Mouse (Mus musculus): ENCODE data around the gene Itga9. TPM values are rescaled to one million over a fixed set of nuclear protein-coding genes. Genes with fewer than 3 reads are reported as not detected.

Gene Itga9
- polyA plus RNA-seq, 1 experiment from 2014 or later = 31.9 TPM

DNA sequence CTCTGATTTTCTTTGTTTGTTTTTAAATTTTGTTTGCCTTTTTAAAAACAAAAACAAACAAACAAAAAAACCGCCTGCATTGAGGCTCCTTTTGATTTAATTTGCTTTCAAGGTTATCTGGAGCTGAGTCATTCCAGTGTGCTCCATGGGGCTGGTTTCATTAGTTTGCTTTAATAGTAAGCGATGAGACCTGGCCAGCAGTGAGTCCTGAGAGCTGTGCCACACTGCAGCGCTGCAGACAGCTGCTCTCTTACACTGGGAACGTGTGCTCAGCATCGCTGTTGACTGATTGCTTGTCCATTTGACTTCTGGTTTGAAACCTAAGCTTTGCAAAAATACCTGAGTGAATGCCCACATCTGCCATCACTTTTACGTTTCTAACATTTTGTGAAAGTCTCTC is 26.1 kb upstream of the Itga9 start:
- Histone ChIP-seq H3K4me1 (ENCODE audit: control insufficient read depth, insufficient read depth, low read length) (no peaks in the 10 kb centered on the region), H3K27me3 (ENCODE audit: control insufficient read depth, insufficient read depth, low read length) (no peaks in the 10 kb centered on the region), H3K4me2 (replicated peaks; ENCODE audit: low read depth, low read length) (no peak overlapping the region), H3K4me3 (ENCODE audit: low read length) (no peak overlapping the region), H3K36me3 (ENCODE audit: control insufficient read depth, insufficient read depth, low read length) (peaks cover 61% of the 10 kb centered on the region), H3K27ac (ENCODE audit: low read depth, low read length) (no peak overlapping the region), H3K9ac (ENCODE audit: low read depth, low read length) (no peak overlapping the region), H3K9me3 (ENCODE audit: control insufficient read depth, low read length) (no peaks in the 10 kb centered on the region)
- 76% methylated on average over 6 of the region's 6 CpGs for WGBS
- ATAC-seq (ENCODE audit: low FRiP score, low TSS enrichment) = no peak

DNA sequence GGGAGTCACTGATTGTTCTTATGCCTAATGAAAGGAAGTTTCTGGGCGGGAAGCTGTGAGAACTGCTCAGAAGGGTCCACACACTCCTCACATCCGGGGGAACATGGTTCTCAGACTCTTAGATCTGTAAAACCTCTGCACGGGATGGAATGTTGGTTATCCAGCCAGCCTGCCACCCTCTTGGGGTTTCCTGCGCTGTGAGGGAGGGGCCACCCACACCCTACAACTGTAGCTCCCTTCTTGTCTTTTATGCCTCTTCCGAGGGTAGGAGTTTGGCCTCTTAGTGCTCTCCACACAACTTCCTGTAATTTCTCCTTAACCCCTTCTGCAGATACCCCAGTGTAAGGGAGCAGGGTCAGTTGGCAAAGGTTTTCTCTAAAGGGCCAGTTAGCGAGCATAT is 23.7 kb upstream of the Itga9 start:
- no peak overlapping the region for H3K9ac ChIP-seq (ENCODE audit: low read depth, low read length)
- no peak overlapping the region for H3K4me3 ChIP-seq (ENCODE audit: low read length)
- H3K36me3 ChIP-seq (ENCODE audit: control insufficient read depth, insufficient read depth, low read length) = peaks cover 44% of the 10 kb centered on the region
- H3K4me2 ChIP-seq (replicated peaks; ENCODE audit: low read depth, low read length) = no peak overlapping the region
- no peak overlapping the region for H3K27ac ChIP-seq (ENCODE audit: low read depth, low read length)
- no peaks in the 10 kb centered on the region for H3K9me3 ChIP-seq (ENCODE audit: control insufficient read depth, low read length)
- no peaks in the 10 kb centered on the region for H3K4me1 ChIP-seq (ENCODE audit: control insufficient read depth, insufficient read depth, low read length)
- no peak for ATAC-seq (ENCODE audit: low FRiP score, low TSS enrichment)
- WGBS = 73% methylated on average over 6 of the region's 6 CpGs
- H3K27me3 ChIP-seq (ENCODE audit: control insufficient read depth, insufficient read depth, low read length) = no peaks in the 10 kb centered on the region

DNA sequence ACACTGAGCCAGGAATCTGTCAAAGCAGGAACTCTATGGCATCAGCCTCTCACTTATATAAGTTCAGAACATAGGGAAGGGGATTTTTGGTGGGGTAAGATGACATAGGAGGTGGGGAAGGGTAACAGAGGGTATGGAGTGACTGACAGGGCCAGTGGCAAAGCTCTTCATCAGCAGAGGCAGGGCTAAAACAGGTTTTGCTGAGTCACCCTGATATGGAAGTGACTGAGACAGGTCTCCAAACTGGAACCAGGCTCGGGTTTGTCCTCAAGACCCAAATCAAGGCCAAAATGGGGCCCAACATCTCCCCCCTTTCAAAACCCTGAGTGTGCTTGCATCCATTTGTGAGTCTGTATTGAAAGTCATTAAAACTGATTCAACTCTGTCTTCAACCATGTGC is 21.7 kb upstream of the Itga9 start:
- no peaks in the 10 kb centered on the region for H3K27me3 ChIP-seq (ENCODE audit: control insufficient read depth, insufficient read depth, low read length)
- H3K4me1 ChIP-seq (ENCODE audit: control insufficient read depth, insufficient read depth, low read length) = no peaks in the 10 kb centered on the region
- H3K9ac ChIP-seq (ENCODE audit: low read depth, low read length) = no peak overlapping the region
- H3K36me3 ChIP-seq (ENCODE audit: control insufficient read depth, insufficient read depth, low read length) = peaks cover 31% of the 10 kb centered on the region
- 86% methylated on average over 1 of the region's 1 CpGs for WGBS
- no peaks in the 10 kb centered on the region for H3K9me3 ChIP-seq (ENCODE audit: control insufficient read depth, low read length)
- no peak for ATAC-seq (ENCODE audit: low FRiP score, low TSS enrichment)
- no peak overlapping the region for H3K4me2 ChIP-seq (replicated peaks; ENCODE audit: low read depth, low read length)
- H3K4me3 ChIP-seq (ENCODE audit: low read length) = no peak overlapping the region
- no peak overlapping the region for H3K27ac ChIP-seq (ENCODE audit: low read depth, low read length)

DNA sequence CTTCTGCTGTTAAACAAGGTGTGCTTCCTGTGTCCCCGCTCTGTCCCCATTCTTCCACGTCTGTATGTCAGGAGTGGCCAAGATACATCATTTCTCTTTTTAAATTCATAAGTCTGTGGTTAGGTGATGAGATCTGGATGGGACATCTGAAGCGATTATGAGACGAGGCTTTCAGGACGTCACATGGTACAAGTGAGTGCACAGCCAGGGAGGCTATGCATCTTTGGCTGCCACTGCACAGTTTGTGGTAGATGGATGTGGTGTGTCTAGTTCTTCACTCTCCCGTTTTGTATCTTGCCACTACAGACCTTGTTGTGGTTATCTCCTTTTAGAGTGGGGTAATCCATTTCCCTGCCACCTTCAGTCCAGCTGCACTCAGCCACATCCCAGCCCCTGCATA is 20.5 kb upstream of the Itga9 start:
- Histone ChIP-seq H3K27me3 (ENCODE audit: control insufficient read depth, insufficient read depth, low read length) (no peaks in the 10 kb centered on the region), H3K9me3 (ENCODE audit: control insufficient read depth, low read length) (no peaks in the 10 kb centered on the region), H3K4me3 (ENCODE audit: low read length) (no peak overlapping the region), H3K27ac (ENCODE audit: low read depth, low read length) (no peak overlapping the region), H3K4me1 (ENCODE audit: control insufficient read depth, insufficient read depth, low read length) (no peaks in the 10 kb centered on the region), H3K4me2 (replicated peaks; ENCODE audit: low read depth, low read length) (no peak overlapping the region), H3K9ac (ENCODE audit: low read depth, low read length) (no peak overlapping the region), H3K36me3 (ENCODE audit: control insufficient read depth, insufficient read depth, low read length) (peaks cover 21% of the 10 kb centered on the region)
- WGBS = 75% methylated on average over 6 of the region's 6 CpGs
- no peak for ATAC-seq (ENCODE audit: low FRiP score, low TSS enrichment)

DNA sequence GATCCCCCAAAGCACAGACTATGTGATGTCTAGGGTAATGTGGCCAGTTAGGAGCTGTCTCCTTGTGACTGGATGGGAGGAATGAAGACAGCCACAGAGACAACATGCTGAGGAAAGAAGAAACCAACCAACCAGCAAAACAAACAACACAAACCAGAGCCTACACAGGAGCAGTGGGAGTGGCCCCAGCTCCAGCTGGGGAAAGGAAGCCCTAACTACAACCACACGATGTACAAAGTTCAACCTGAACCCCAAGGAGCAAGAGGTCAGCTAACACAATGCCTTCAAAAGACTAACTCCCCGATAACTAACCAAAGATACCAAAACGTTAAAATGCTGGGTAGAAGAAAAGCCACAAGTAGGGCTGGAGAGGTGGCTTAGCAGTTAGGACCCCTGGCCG is 19.4 kb upstream of the Itga9 start:
- 51% methylated on average over 4 of the region's 4 CpGs for WGBS
- Histone ChIP-seq H3K4me1 (ENCODE audit: control insufficient read depth, insufficient read depth, low read length) (no peaks in the 10 kb centered on the region), H3K27ac (ENCODE audit: low read depth, low read length) (no peak overlapping the region), H3K27me3 (ENCODE audit: control insufficient read depth, insufficient read depth, low read length) (no peaks in the 10 kb centered on the region), H3K4me2 (replicated peaks; ENCODE audit: low read depth, low read length) (no peak overlapping the region), H3K9me3 (ENCODE audit: control insufficient read depth, low read length) (no peaks in the 10 kb centered on the region), H3K36me3 (ENCODE audit: control insufficient read depth, insufficient read depth, low read length) (peaks cover 17% of the 10 kb centered on the region), H3K4me3 (ENCODE audit: low read length) (no peak overlapping the region), H3K9ac (ENCODE audit: low read depth, low read length) (no peak overlapping the region)
- no peak for ATAC-seq (ENCODE audit: low FRiP score, low TSS enrichment)

DNA sequence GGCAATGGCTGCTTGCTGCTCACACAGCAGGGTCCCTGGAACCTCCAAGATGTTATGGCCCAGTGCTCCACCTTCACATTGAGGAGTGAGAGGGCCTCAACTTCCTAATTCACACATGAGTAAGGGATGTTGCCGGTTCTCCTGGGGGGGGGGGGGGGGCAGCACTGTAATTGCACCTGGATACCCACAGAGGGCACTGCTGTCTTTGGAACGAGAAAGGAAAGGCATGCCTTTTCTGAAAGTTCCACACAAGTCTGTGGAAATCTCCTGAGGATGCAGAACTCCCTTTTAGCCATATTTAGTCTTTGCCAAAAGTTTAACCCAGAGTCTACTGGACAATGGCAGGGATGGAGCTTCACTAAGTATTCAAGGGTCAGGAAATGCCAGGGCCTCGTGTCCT is 17.2 kb upstream of the Itga9 start:
- Histone ChIP-seq H3K4me2 (replicated peaks; ENCODE audit: low read depth, low read length) (no peak overlapping the region), H3K4me3 (ENCODE audit: low read length) (no peak overlapping the region), H3K27ac (ENCODE audit: low read depth, low read length) (no peak overlapping the region), H3K27me3 (ENCODE audit: control insufficient read depth, insufficient read depth, low read length) (no peaks in the 10 kb centered on the region), H3K9me3 (ENCODE audit: control insufficient read depth, low read length) (no peaks in the 10 kb centered on the region), H3K36me3 (ENCODE audit: control insufficient read depth, insufficient read depth, low read length) (peaks cover under 1% of the 10 kb centered on the region; the same call in 1 of the 2 replicates), H3K9ac (ENCODE audit: low read depth, low read length) (no peak overlapping the region), H3K4me1 (ENCODE audit: control insufficient read depth, insufficient read depth, low read length) (peaks cover 6% of the 10 kb centered on the region)
- 26% methylated on average over 3 of the region's 3 CpGs for WGBS
- no peak for ATAC-seq (ENCODE audit: low FRiP score, low TSS enrichment)

DNA sequence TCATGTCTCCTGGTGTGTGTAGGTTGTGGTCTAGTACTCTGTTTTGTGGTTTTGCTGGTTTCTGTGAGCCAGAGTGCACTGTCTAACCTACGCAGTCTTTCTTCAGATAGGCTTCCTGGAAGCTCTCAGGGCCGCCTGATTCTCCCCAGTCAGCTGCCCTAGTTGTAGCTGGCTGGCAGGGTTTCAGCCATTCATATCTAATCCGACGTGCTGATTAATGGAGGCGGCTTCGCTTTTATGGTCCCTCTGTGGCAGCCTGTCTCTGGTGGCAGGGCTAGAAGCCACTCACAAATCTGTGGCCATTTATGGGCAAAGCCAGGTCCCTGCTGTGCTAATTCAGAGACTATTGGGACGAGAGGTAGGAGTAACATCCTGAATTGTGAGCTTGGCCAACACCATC is 16.3 kb upstream of the Itga9 start:
- Histone ChIP-seq H3K27ac (ENCODE audit: low read depth, low read length) (no peak overlapping the region), H3K27me3 (ENCODE audit: control insufficient read depth, insufficient read depth, low read length) (no peaks in the 10 kb centered on the region), H3K4me2 (replicated peaks; ENCODE audit: low read depth, low read length) (no peak overlapping the region), H3K9me3 (ENCODE audit: control insufficient read depth, low read length) (no peaks in the 10 kb centered on the region), H3K9ac (ENCODE audit: low read depth, low read length) (no peak overlapping the region), H3K4me3 (ENCODE audit: low read length) (no peak overlapping the region), H3K4me1 (ENCODE audit: control insufficient read depth, insufficient read depth, low read length) (peaks cover 6% of the 10 kb centered on the region), H3K36me3 (ENCODE audit: control insufficient read depth, insufficient read depth, low read length) (no peaks in the 10 kb centered on the region)
- WGBS = 62% methylated on average over 7 of the region's 7 CpGs
- ATAC-seq (ENCODE audit: low FRiP score, low TSS enrichment) = no peak

DNA sequence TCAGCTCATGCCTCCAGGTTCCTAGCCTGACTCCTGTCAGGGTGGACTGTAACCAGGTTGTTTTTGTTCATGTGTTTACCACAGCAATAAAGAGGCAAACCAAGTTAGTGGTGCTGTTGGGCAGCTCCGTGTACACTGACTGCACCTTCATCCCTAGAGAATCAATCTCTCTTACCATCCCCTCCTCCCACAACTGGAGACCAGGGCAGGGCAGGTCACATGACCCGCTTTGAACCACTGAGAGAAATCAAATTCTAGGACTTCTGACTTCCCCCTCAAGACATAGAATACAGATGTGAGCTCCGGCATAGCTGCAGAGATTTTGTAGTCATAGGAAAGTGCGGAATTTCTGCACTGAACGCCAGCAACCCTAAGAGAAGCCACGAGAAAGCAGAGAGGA is 14.9 kb upstream of the Itga9 start:
- no peaks in the 10 kb centered on the region for H3K27me3 ChIP-seq (ENCODE audit: control insufficient read depth, insufficient read depth, low read length)
- no peaks in the 10 kb centered on the region for H3K36me3 ChIP-seq (ENCODE audit: control insufficient read depth, insufficient read depth, low read length)
- no peak overlapping the region for H3K9ac ChIP-seq (ENCODE audit: low read depth, low read length)
- 55% methylated on average over 6 of the region's 6 CpGs for WGBS
- ATAC-seq (ENCODE audit: low FRiP score, low TSS enrichment) = no peak
- H3K9me3 ChIP-seq (ENCODE audit: control insufficient read depth, low read length) = no peaks in the 10 kb centered on the region
- H3K4me2 ChIP-seq (replicated peaks; ENCODE audit: low read depth, low read length) = no peak overlapping the region
- H3K27ac ChIP-seq (ENCODE audit: low read depth, low read length) = no peak overlapping the region
- no peak overlapping the region for H3K4me3 ChIP-seq (ENCODE audit: low read length)
- peaks cover 6% of the 10 kb centered on the region for H3K4me1 ChIP-seq (ENCODE audit: control insufficient read depth, insufficient read depth, low read length)

DNA sequence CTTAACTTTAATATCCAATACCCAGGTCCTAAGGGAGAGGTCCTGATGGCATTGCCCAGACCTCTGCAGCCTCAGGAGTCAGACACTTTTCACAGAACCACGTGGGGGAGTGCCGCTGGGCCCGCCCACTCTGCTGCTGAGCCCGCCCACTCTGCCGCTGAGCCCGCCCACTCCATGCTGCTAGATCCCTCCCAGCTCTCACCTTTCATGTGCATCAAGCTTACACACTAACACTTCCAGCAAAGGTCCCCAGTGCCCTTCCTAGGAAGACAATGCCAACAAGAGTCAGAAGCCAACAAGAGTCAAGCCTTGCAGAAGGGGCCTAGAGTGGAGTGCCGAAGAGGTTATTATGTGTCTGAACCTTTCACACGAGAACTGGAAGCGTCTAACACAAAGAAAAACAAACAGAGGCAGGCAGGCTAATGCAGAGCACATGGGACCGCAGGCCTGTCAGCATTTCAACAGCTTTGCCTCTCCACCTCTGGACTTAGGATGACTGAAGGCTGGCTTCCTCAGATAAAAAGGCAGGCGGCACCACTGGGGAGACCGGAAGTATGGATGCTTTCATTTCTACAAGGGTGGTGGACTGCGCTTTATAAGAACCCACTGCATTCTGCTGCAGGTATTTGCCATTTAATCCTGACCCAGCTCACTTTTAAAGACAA is 13.8 kb upstream of the Itga9 start:
- H3K9ac ChIP-seq (ENCODE audit: low read depth, low read length) = no peak overlapping the region

More for the DNA sequence above, 13.8 kb upstream of the Itga9 start:
- Histone ChIP-seq H3K36me3 (ENCODE audit: control insufficient read depth, insufficient read depth, low read length) (no peaks in the 10 kb centered on the region), H3K4me1 (ENCODE audit: control insufficient read depth, insufficient read depth, low read length) (peaks cover 6% of the 10 kb centered on the region), H3K27ac (ENCODE audit: low read depth, low read length) (no peak overlapping the region), H3K27me3 (ENCODE audit: control insufficient read depth, insufficient read depth, low read length) (no peaks in the 10 kb centered on the region), H3K4me3 (ENCODE audit: low read length) (no peak overlapping the region), H3K4me2 (replicated peaks; ENCODE audit: low read depth, low read length) (no peak overlapping the region), H3K9me3 (ENCODE audit: control insufficient read depth, low read length) (no peaks in the 10 kb centered on the region)
- WGBS = 30% methylated on average over 13 of the region's 13 CpGs
- peak; percentile 71 for ATAC-seq (ENCODE audit: low FRiP score, low TSS enrichment)

All from kidney, embryonic 14.5 days (tissue).